Mouse (Mus musculus) mouse embryonic stem cell (cell line): ENCODE measurements around the gene Krt23.

Source experiments
- in situ Hi-C, 2 experiments: fragments of 300-500 bp; cut with MboI; formaldehyde crosslinking; loops; 1 replicate in 1 of 2; 3 replicates in 1 of 2; pipeline ENCODE4 v1.14.3; 2019 to 2020; ENCODE audit warnings: low sequenced_read_pairs in 2 of 2, low pct_unique_long_range_greater_than_20kb in 1 of 2, mixed read lengths in 1 of 2; ENCODE audit not compliant: unreplicated experiment in 1 of 2

Krt23 gene

GRCm38 (mm10) chr11:99492733-99493573 lies at the start of gene Krt23:
Krt23 (minus strand) TSS chr11:99493137.
- in situ Hi-C loops = no loop called here

- in situ Hi-C loops = no loop called here
Measured at GRCm38 (mm10) chr11:99539721-99540120, 46.8 kb upstream of the Krt23 start.

GRCm38 (mm10) chr11:99521288-99521860 lies 28.4 kb upstream of the Krt23 start, which contains the start of gene Krt39:
Krt39 (minus strand) TSS chr11:99521338.
- in situ Hi-C loops = no loop called here

GRCm38 (mm10) chr11:99514098-99514497 lies 21.2 kb upstream of the Krt23 start:
- in situ Hi-C loops = no loop called here

GRCm38 (mm10) chr11:99500095-99500805 lies 7.3 kb upstream of the Krt23 start:
- in situ Hi-C loops = no loop called here

GRCm38 (mm10) chr11:99496460-99496859 lies 3.5 kb upstream of the Krt23 start:
- in situ Hi-C loops = no loop called here

- in situ Hi-C loops = no loop called here
Measured at GRCm38 (mm10) chr11:99494741-99495140, 1.8 kb upstream of the Krt23 start.

- in situ Hi-C loops = no loop called here
Measured at GRCm38 (mm10) chr11:99493574-99493850, 575 bp upstream of the Krt23 start.

GRCm38 (mm10) chr11:99491040-99491439 lies 1.9 kb downstream of the Krt23 start:
- in situ Hi-C loops = no loop called here

- in situ Hi-C loops = no loop called here
Measured at GRCm38 (mm10) chr11:99490624-99491023, 2.3 kb downstream of the Krt23 start.

GRCm38 (mm10) chr11:99489233-99489632 lies 3.7 kb downstream of the Krt23 start:
- in situ Hi-C loops = no loop called here

GRCm38 (mm10) chr11:99474981-99475380 lies 18.0 kb downstream of the Krt23 start:
- in situ Hi-C loops = loop anchor here in 1 of 2 experiments (25.0 kb wide), 1 partner anchor 812 kb away; no protein-coding TSS in a partner anchor

GRCm38 (mm10) chr11:99473433-99473832 lies 19.5 kb downstream of the Krt23 start:
- in situ Hi-C loops = loop anchor here in 1 of 2 experiments (25.0 kb wide), 1 partner anchor 814 kb away; no protein-coding TSS in a partner anchor

- in situ Hi-C loops = loop anchor here in 1 of 2 experiments (25.0 kb wide), 1 partner anchor 815 kb away; no protein-coding TSS in a partner anchor
Measured at GRCm38 (mm10) chr11:99472405-99472804, 20.5 kb downstream of the Krt23 start.

GRCm38 (mm10) chr11:99471946-99472345 lies 21.0 kb downstream of the Krt23 start:
- in situ Hi-C loops = loop anchor here in 1 of 2 experiments (25.0 kb wide), 1 partner anchor 815 kb away; no protein-coding TSS in a partner anchor

- in situ Hi-C loops = loop anchor here (5.0 to 25.0 kb wide), 3 partner anchors 94 to 828 kb away; partner anchors contain the start of gene Krt28 (in 1 of the 2)
Measured at GRCm38 (mm10) chr11:99469228-99469627, 23.7 kb downstream of the Krt23 start.

GRCm38 (mm10) chr11:99468566-99468965 lies 24.4 kb downstream of the Krt23 start:
- in situ Hi-C loops = loop anchor here (5.0 to 25.0 kb wide), 3 partner anchors 94 to 829 kb away; partner anchors contain the start of gene Krt28 (in 1 of the 2)

- in situ Hi-C loops = loop anchor here (5.0 to 25.0 kb wide), 3 partner anchors 92 to 831 kb away; partner anchors contain the start of gene Krt28 (in 1 of the 2)
Measured at GRCm38 (mm10) chr11:99466316-99466715, 26.6 kb downstream of the Krt23 start.

- in situ Hi-C loops = loop anchor here (5.0 to 25.0 kb wide), 3 partner anchors 90 to 832 kb away; partner anchors contain the start of gene Krt28 (in 1 of the 2)
Measured at GRCm38 (mm10) chr11:99464836-99465235, 28.1 kb downstream of the Krt23 start.
